Mouse (Mus musculus) small intestine, adult 2 months (tissue): ENCODE results near the gene Cyth4. TPM values are rescaled to one million over a fixed set of nuclear protein-coding genes. Genes with fewer than 3 reads are reported as not detected.

ENCODE experiments used
- H3K27ac ChIP-seq: fragments of 200-500 bp; 2 replicates; pipeline ENCODE4 v1.5.1; 2012; ENCODE audit warnings: low read depth, low read length, control low read depth, inconsistent platforms; ENCODE audit not compliant: insufficient read depth
- H3K27me3 ChIP-seq: fragments of 200-500 bp; 2 replicates; pipeline ENCODE4 v1.6.1; 2012; ENCODE audit warnings: mild to moderate bottlenecking, moderate library complexity, low read length, inconsistent platforms; ENCODE audit not compliant: control insufficient read depth, insufficient read depth
- H3K36me3 ChIP-seq: fragments of 200-500 bp; 2 replicates; pipeline ENCODE4 v1.6.1; 2012; ENCODE audit warnings: mild to moderate bottlenecking, low read length, control low read depth, inconsistent platforms; ENCODE audit not compliant: control insufficient read depth, insufficient read depth
- H3K4me1 ChIP-seq: fragments of 200-500 bp; 2 replicates; pipeline ENCODE4 v1.6.1; 2012; ENCODE audit warnings: low read length, inconsistent platforms, mixed read lengths; ENCODE audit not compliant: control insufficient read depth, insufficient read depth, insufficient read length
- H3K4me3 ChIP-seq: fragments of 200-500 bp; 2 replicates; pipeline ENCODE4 v1.5.1; 2012; ENCODE audit warnings: low read depth, mild to moderate bottlenecking, control low read depth, inconsistent platforms, low read length, moderate library complexity
- CTCF ChIP-seq: fragments of 200-500 bp; IDR thresholded peaks from 2 replicates; pipeline ENCODE4 v1.5.1; 2012; ENCODE audit warnings: low read depth, mild to moderate bottlenecking, control low read depth, inconsistent platforms, low read length, moderate library complexity, mixed read lengths; ENCODE audit not compliant: insufficient replicate concordance, insufficient read length; ENCODE audit errors: extremely low read depth
- POLR2A ChIP-seq: fragments of 200-500 bp; IDR thresholded peaks from 2 replicates; pipeline ENCODE4 v1.6.1; 2012; ENCODE audit warnings: low read depth, mild to moderate bottlenecking, control low read depth, inconsistent platforms, low read length, moderate library complexity
- WGBS: fragments of 180-500 bp; shearing (Covaris S2); methylation state at CpG from one replicate; pipeline ENCODE4 v1.1.7; 2018; 5-methylcytosine and 5-hydroxymethylcytosine counted together
- polyA plus RNA-seq: library from polyadenylated mRNA; depleted of rRNA; stranded (reverse); fragments of >200 nt; gene quantifications from 2 replicates; pipeline ENCODE4 v1.2.3, GENCODE M21; 2012

Cyth4 gene
- polyA plus RNA-seq, 1 experiment = 12.7 TPM

GRCm38 (mm10) chr15:78633413-78633812 is 36.6 kb downstream of the Cyth4 start:
- no peaks in the 10 kb centered on the region for H3K4me1 ChIP-seq
- TF ChIP-seq CTCF = no peak
- no peak for TF ChIP-seq POLR2A
- H3K4me3 ChIP-seq = no peak overlapping the region
- 71% methylated on average over 5 of the region's 5 CpGs for WGBS
- H3K27ac ChIP-seq = no peak overlapping the region
- H3K27me3 ChIP-seq = peaks cover 2% of the 10 kb centered on the region; the same call in 1 of the 2 replicates
- no peaks in the 10 kb centered on the region for H3K36me3 ChIP-seq

GRCm38 (mm10) chr15:78634095-78634737 is 37.4 kb downstream of the Cyth4 start:
- Histone ChIP-seq H3K27ac (no peak overlapping the region), H3K27me3 (peaks cover 2% of the 10 kb centered on the region; the same call in 1 of the 2 replicates), H3K4me3 (no peak overlapping the region), H3K36me3 (no peaks in the 10 kb centered on the region), H3K4me1 (no peaks in the 10 kb centered on the region)
- no peak for TF ChIP-seq POLR2A
- 35% methylated on average over 10 of the region's 10 CpGs for WGBS

GRCm38 (mm10) chr15:78635231-78635630 is 38.4 kb downstream of the Cyth4 start:
- 47% methylated on average over 7 of the region's 7 CpGs for WGBS
- TF ChIP-seq CTCF (no peak), POLR2A (no peak)
- Histone ChIP-seq H3K4me3 (no peak overlapping the region), H3K27me3 (peaks cover 2% of the 10 kb centered on the region; the same call in 1 of the 2 replicates), H3K36me3 (no peaks in the 10 kb centered on the region), H3K4me1 (no peaks in the 10 kb centered on the region), H3K27ac (no peak overlapping the region)

- H3K27me3 ChIP-seq = 0 out of 2 replicates have a peak, but pooled peaks cover 3% of the 10 kb centered on the region
- H3K4me1 ChIP-seq = no peaks in the 10 kb centered on the region
- H3K4me3 ChIP-seq = no peak overlapping the region
- H3K27ac ChIP-seq = no peak overlapping the region
- no peaks in the 10 kb centered on the region for H3K36me3 ChIP-seq
- WGBS = 9% methylated on average over 6 of the region's 6 CpGs
- no peak for TF ChIP-seq CTCF
- TF ChIP-seq POLR2A = no peak
These were observed 46.8 kb downstream of the Cyth4 start for GRCm38 (mm10) chr15:78643633-78644032.

- Histone ChIP-seq H3K36me3 (no peaks in the 10 kb centered on the region), H3K4me3 (no peak overlapping the region), H3K27ac (no peak overlapping the region), H3K27me3 (0 out of 2 replicates have a peak, but pooled peaks cover 3% of the 10 kb centered on the region), H3K4me1 (no peaks in the 10 kb centered on the region)
- TF ChIP-seq CTCF (no peak), POLR2A (no peak)
- WGBS = 49% methylated on average over 8 of the region's 8 CpGs
These were observed 47.8 kb downstream of the Cyth4 start for GRCm38 (mm10) chr15:78644606-78645005.

GRCm38 (mm10) chr15:78647746-78648145 is 50.9 kb downstream of the Cyth4 start:
- WGBS = 69% methylated on average over 4 of the region's 4 CpGs
- no peak overlapping the region for H3K4me3 ChIP-seq
- TF ChIP-seq CTCF = no peak
- TF ChIP-seq POLR2A = no peak
- no peak overlapping the region for H3K27ac ChIP-seq
- 0 out of 2 replicates have a peak, but pooled peaks cover 2% of the 10 kb centered on the region for H3K27me3 ChIP-seq
- no peaks in the 10 kb centered on the region for H3K36me3 ChIP-seq
- H3K4me1 ChIP-seq = no peaks in the 10 kb centered on the region

- 50% methylated on average over 4 of the region's 4 CpGs for WGBS
- TF ChIP-seq POLR2A = no peak
- TF ChIP-seq CTCF = no peak
These were observed 54.3 kb downstream of the Cyth4 start for GRCm38 (mm10) chr15:78651169-78651568.

More at GRCm38 (mm10) chr15:78651169-78651568, 54.3 kb downstream of the Cyth4 start:
- H3K4me1 ChIP-seq = no peaks in the 10 kb centered on the region
- no peaks in the 10 kb centered on the region for H3K36me3 ChIP-seq
- no peak overlapping the region for H3K4me3 ChIP-seq
- H3K27me3 ChIP-seq = no peaks in the 10 kb centered on the region
- no peak overlapping the region for H3K27ac ChIP-seq
